Mouse (Mus musculus) stomach, postnatal 0 days (tissue): ENCODE results near the gene Prkd2. TPM values are rescaled to one million over a fixed set of nuclear protein-coding genes. Genes with fewer than 3 reads are reported as not detected.

Experiments
- ATAC-seq: fragments of 200-750 bp; cut with Nextera tagmentation; 2 replicates; pipeline ENCODE4 v1.8.0; 2017; ENCODE audit not compliant: low FRiP score, low TSS enrichment
- DNase-seq: peaks from one replicate; pipeline ENCODE4 v3.0.0-alpha.2; 2016; ENCODE audit warnings: low spot score
- H3K27ac ChIP-seq: fragments of 300-500 bp; sonication (generic); replicated peaks from 2 replicates; pipeline ENCODE4 v1.5.1; 2014; ENCODE audit warnings: mild to moderate bottlenecking, control low read depth
- H3K27me3 ChIP-seq: fragments of 300-500 bp; sonication (generic); 2 replicates; pipeline ENCODE4 v1.6.1; 2014; ENCODE audit warnings: low read length; ENCODE audit not compliant: control insufficient read depth, insufficient read depth
- H3K36me3 ChIP-seq: fragments of 300-500 bp; sonication (generic); 2 replicates; pipeline ENCODE4 v1.6.1; 2014; ENCODE audit warnings: low read length, mixed read lengths; ENCODE audit not compliant: control insufficient read depth, insufficient read depth
- H3K4me1 ChIP-seq: fragments of 300-500 bp; sonication (generic); replicated peaks from 2 replicates; pipeline ENCODE4 v1.6.1; 2014; ENCODE audit warnings: antibody characterized with exemption; ENCODE audit not compliant: control insufficient read depth, insufficient read depth
- H3K4me2 ChIP-seq: fragments of 300-500 bp; sonication (generic); replicated peaks from 2 replicates; pipeline ENCODE4 v1.6.1; 2014; ENCODE audit warnings: low read depth, mild to moderate bottlenecking, control low read depth, moderate library complexity
- H3K4me3 ChIP-seq: fragments of 300-500 bp; sonication (generic); 2 replicates; pipeline ENCODE4 v1.5.1; 2014; ENCODE audit warnings: low read depth, low read length, control low read depth
- H3K9ac ChIP-seq: fragments of 300-500 bp; sonication (generic); 2 replicates; pipeline ENCODE4 v1.6.1; 2014; ENCODE audit warnings: mild to moderate bottlenecking, low read length, control low read depth, mixed read lengths
- H3K9me3 ChIP-seq: fragments of 300-500 bp; sonication (generic); 2 replicates; pipeline ENCODE4 v1.6.1; 2016; ENCODE audit warnings: low read length; ENCODE audit not compliant: control insufficient read depth
- CTCF ChIP-seq: IDR thresholded peaks from 2 replicates; pipeline ENCODE4 v1.5.1; 2016; ENCODE audit warnings: antibody characterized with exemption, low read depth, mild to moderate bottlenecking, moderate library complexity
- EP300 ChIP-seq: optimal IDR thresholded peaks from 2 replicates; pipeline ENCODE3; 2016; ENCODE audit warnings: antibody characterized with exemption
- WGBS: fragments of 180-500 bp; shearing (Covaris S2); extraction: QIAGEN DNeasy Blood & Tissue Kit; methylation state at CpG from one replicate; pipeline ENCODE4 v1.1.7; 2014; 5-methylcytosine and 5-hydroxymethylcytosine counted together
- polyA plus RNA-seq: library from polyadenylated mRNA; unstranded; fragments of >200 nt; fragmentation: Nextera tagmentation; extraction: Ambion mirVana; gene quantifications from 2 replicates; pipeline ENCODE4 v1.2.1, GENCODE M21; 2015

Gene Prkd2
- polyA plus RNA-seq, 1 experiment from 2014 or later = 7.5 TPM

GRCm38 (mm10) chr7:16830449-16830848 is 12.3 kb upstream of the Prkd2 start:
- TF ChIP-seq CTCF (no peak), EP300 (no peak)
- H3K4me3 ChIP-seq = no peak overlapping the region
- no peaks in the 10 kb centered on the region for H3K9me3 ChIP-seq
- no peaks in the 10 kb centered on the region for H3K27me3 ChIP-seq
- no peak overlapping the region for H3K27ac ChIP-seq
- ATAC-seq (no peak), DNase-seq (no peak)
- no peaks in the 10 kb centered on the region for H3K4me1 ChIP-seq
- peaks cover 61% of the 10 kb centered on the region for H3K36me3 ChIP-seq
- 81% methylated on average over 9 of the region's 9 CpGs for WGBS
- H3K9ac ChIP-seq = no peak overlapping the region
- no peak overlapping the region for H3K4me2 ChIP-seq

GRCm38 (mm10) chr7:16837916-16838803 is 4.5 kb upstream of the Prkd2 start:
- Histone ChIP-seq H3K4me1 (no peaks in the 10 kb centered on the region), H3K27ac (no peak overlapping the region), H3K9me3 (no peaks in the 10 kb centered on the region), H3K4me2 (no peak overlapping the region), H3K36me3 (peaks cover 34% of the 10 kb centered on the region), H3K27me3 (no peaks in the 10 kb centered on the region), H3K4me3 (no peak overlapping the region), H3K9ac (no peak overlapping the region)
- DNase-seq (no peak), ATAC-seq (no peak)
- WGBS = 93% methylated on average over 18 of the region's 18 CpGs
- TF ChIP-seq CTCF (no peak), EP300 (no peak)

- ATAC-seq = no peak
- no peaks in the 10 kb centered on the region for H3K9me3 ChIP-seq
- H3K9ac ChIP-seq = no peak overlapping the region
- no peak overlapping the region for H3K4me2 ChIP-seq
- no peak overlapping the region for H3K27ac ChIP-seq
- WGBS = 69% methylated on average over 6 of the region's 6 CpGs
- H3K4me1 ChIP-seq = 0 out of 2 replicates have a peak, but pooled peaks cover under 1% of the 10 kb centered on the region
- peaks cover 27% of the 10 kb centered on the region for H3K36me3 ChIP-seq
- H3K4me3 ChIP-seq = no peak overlapping the region
- H3K27me3 ChIP-seq = no peaks in the 10 kb centered on the region
- TF ChIP-seq EP300 (no peak), CTCF (no peak)
- no peak for DNase-seq
Measured at GRCm38 (mm10) chr7:16838804-16839426, 3.8 kb upstream of the Prkd2 start.

- no peak overlapping the region for H3K27ac ChIP-seq
- no peaks in the 10 kb centered on the region for H3K9me3 ChIP-seq
- DNase-seq = no peak
- no peak for ATAC-seq
- H3K4me3 ChIP-seq = no peak overlapping the region
- peaks cover 5% of the 10 kb centered on the region; the same call in 1 of the 2 replicates for H3K4me1 ChIP-seq
- no peaks in the 10 kb centered on the region for H3K27me3 ChIP-seq
- WGBS = 91% methylated on average over 12 of the region's 12 CpGs
- H3K9ac ChIP-seq = no peak overlapping the region
- no peak for TF ChIP-seq EP300
- TF ChIP-seq CTCF = no peak
- H3K4me2 ChIP-seq = no peak overlapping the region
- peaks cover 26% of the 10 kb centered on the region for H3K36me3 ChIP-seq
Measured at GRCm38 (mm10) chr7:16839427-16840108, 3.1 kb upstream of the Prkd2 start.

- Histone ChIP-seq H3K27ac (no peak overlapping the region), H3K4me1 (peaks cover 5% of the 10 kb centered on the region; the same call in 1 of the 2 replicates), H3K9me3 (no peaks in the 10 kb centered on the region), H3K9ac (no peak overlapping the region), H3K4me3 (no peak overlapping the region), H3K4me2 (no peak overlapping the region), H3K27me3 (no peaks in the 10 kb centered on the region), H3K36me3 (peaks cover 23% of the 10 kb centered on the region)
- no peak for ATAC-seq
- no peak for TF ChIP-seq CTCF
- no peak for TF ChIP-seq EP300
- DNase-seq = no peak
- WGBS = 88% methylated on average over 2 of the region's 2 CpGs
Measured at GRCm38 (mm10) chr7:16840109-16840491, 2.6 kb upstream of the Prkd2 start.
